Mouse (Mus musculus) neural tube, embryonic 15.5 days (tissue): ENCODE results near the gene Kcnip1. TPM values are rescaled to one million over a fixed set of nuclear protein-coding genes. Genes with fewer than 3 reads are reported as not detected.

Experiments
- ATAC-seq: fragments of 200-750 bp; cut with Nextera tagmentation; 2 replicates; pipeline ENCODE4 v1.8.0; 2017; ENCODE audit warnings: mild to moderate bottlenecking, moderate TSS enrichment, moderate library complexity; ENCODE audit not compliant: low FRiP score
- H3K27ac ChIP-seq: fragments of 300-500 bp; sonication (generic); replicated peaks from 2 replicates; pipeline ENCODE4 v1.5.1; 2015; ENCODE audit warnings: mild to moderate bottlenecking, inconsistent platforms
- H3K27me3 ChIP-seq: fragments of 300-500 bp; sonication (generic); replicated peaks from 2 replicates; pipeline ENCODE4 v1.6.1; 2015; ENCODE audit warnings: inconsistent platforms
- H3K36me3 ChIP-seq: fragments of 300-500 bp; sonication (generic); 2 replicates; pipeline ENCODE4 v1.6.1; 2015; ENCODE audit warnings: inconsistent platforms
- H3K4me1 ChIP-seq: fragments of 300-500 bp; sonication (generic); 2 replicates; pipeline ENCODE4 v1.6.1; 2015; ENCODE audit warnings: inconsistent platforms
- H3K4me2 ChIP-seq: fragments of 300-500 bp; sonication (generic); 2 replicates; pipeline ENCODE4 v1.6.1; 2015; ENCODE audit warnings: inconsistent platforms, mild to moderate bottlenecking, moderate library complexity
- H3K4me3 ChIP-seq: fragments of 300-500 bp; sonication (generic); replicated peaks from 2 replicates; pipeline ENCODE4 v1.5.1; 2015; ENCODE audit warnings: mild to moderate bottlenecking, inconsistent platforms
- H3K9ac ChIP-seq: fragments of 300-500 bp; sonication (generic); replicated peaks from 2 replicates; pipeline ENCODE4 v1.6.1; 2015; ENCODE audit warnings: mild to moderate bottlenecking, inconsistent platforms
- H3K9me3 ChIP-seq: fragments of 300-500 bp; sonication (generic); replicated peaks from 2 replicates; pipeline ENCODE4 v1.6.1; 2016; ENCODE audit warnings: inconsistent platforms
- WGBS: fragments of 180-500 bp; shearing (Covaris S2); methylation state at CpG from one replicate; pipeline ENCODE4 v1.1.7; 2015; ENCODE audit warnings: mixed read lengths; 5-methylcytosine and 5-hydroxymethylcytosine counted together
- polyA plus RNA-seq: library from polyadenylated mRNA; unstranded; fragments of >200 nt; fragmentation: Nextera tagmentation; extraction: Ambion mirVana; gene quantifications from 2 replicates; pipeline ENCODE4 v1.2.1, GENCODE M21; 2015

Kcnip1 gene
- polyA plus RNA-seq, 1 experiment from 2014 or later: 147 TPM

DNA sequence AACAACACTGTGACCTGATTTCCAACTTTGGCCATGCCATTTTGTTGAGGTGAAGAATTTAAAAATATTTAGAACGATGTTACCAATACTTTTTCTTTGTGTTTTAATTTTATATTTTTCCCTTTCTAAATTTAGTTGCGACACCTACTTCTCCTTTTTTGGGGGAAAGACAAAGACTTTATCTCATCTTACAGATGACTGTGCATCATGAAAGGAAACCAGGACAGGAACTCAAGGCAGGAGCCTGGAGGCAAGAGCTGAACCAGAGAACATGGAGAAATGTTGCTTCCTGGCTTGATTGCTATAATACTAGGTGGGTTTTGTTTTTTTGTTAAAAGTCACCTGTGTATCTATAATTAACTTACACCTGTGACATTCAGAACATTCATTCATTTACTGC lies 355.8 kb downstream of the Kcnip1 start:
- Histone ChIP-seq H3K27ac (no peak overlapping the region), H3K9ac (no peak overlapping the region), H3K4me3 (no peak overlapping the region), H3K27me3 (no peaks in the 10 kb centered on the region), H3K9me3 (no peaks in the 10 kb centered on the region), H3K4me2 (no peak overlapping the region), H3K36me3 (peaks cover 7% of the 10 kb centered on the region), H3K4me1 (no peaks in the 10 kb centered on the region)
- WGBS: 93% methylated on average over 2 of the region's 2 CpGs
- ATAC-seq: no peak

DNA sequence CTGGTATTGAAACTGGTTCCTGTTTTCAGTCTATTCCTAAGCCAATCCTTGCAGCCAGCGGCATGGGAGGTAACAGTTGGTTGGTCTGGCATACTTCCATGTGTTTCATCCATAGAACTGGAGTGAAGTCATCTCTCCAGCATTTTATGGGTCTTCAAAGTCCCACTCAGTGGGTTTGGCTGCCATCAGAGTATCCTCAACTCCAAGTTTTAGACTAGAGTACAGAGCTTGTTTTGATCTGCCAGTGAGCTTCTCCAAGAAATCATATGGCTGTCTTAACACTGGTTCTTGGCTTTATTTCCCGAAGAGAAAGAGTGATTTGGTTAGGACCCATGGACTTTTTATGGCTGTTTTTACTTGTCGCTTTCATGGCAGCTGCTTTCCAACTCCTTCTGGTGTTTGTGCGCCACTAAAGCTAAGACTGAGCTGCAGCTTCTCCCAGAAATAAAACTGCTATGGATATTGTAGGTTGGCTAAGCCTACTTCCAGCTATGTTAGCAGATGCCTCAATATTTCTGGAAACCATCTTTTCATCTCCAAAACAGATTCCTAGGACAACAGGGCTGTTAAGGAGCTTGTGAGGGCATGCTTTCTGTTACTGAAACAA lies 365.7 kb downstream of the Kcnip1 start:
- Histone ChIP-seq H3K9me3 (no peaks in the 10 kb centered on the region), H3K36me3 (no peaks in the 10 kb centered on the region; the same call in 1 of the 2 replicates), H3K27ac (no peak overlapping the region), H3K27me3 (no peaks in the 10 kb centered on the region), H3K9ac (no peak overlapping the region), H3K4me3 (no peak overlapping the region), H3K4me1 (no peaks in the 10 kb centered on the region), H3K4me2 (no peak overlapping the region)
- no peak for ATAC-seq
- WGBS: 87% methylated on average over 4 of the region's 4 CpGs

DNA sequence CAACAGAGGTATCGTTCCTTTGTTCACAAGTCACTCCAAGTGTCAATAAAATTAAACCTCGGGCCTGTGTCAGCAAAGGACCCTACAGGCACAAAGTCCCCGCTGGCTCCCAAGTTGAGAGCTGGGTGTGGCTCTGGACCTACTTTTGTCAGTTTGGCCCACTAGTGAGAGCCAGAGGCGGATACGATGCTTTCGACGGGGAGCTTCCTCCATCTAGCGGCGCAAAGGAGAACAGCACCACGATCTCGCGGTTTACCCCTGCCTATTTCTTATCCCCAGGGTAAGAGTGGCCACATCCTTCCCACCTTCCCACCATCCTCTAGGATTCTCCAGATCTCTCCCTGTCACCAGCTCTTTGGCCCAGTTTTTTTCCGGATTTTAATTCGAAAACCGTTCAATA lies 378.7 kb downstream of the Kcnip1 start:
- Histone ChIP-seq H3K9ac (no peak overlapping the region), H3K27me3 (peaks cover 8% of the 10 kb centered on the region; the same call in 1 of the 2 replicates), H3K4me1 (no peaks in the 10 kb centered on the region), H3K4me3 (no peak overlapping the region), H3K9me3 (no peaks in the 10 kb centered on the region), H3K4me2 (no peak overlapping the region), H3K27ac (no peak overlapping the region), H3K36me3 (no peaks in the 10 kb centered on the region)
- peak; percentile 70; the same call in 1 of the 2 replicates for ATAC-seq
- WGBS: 6% methylated on average over 15 of the region's 15 CpGs

DNA sequence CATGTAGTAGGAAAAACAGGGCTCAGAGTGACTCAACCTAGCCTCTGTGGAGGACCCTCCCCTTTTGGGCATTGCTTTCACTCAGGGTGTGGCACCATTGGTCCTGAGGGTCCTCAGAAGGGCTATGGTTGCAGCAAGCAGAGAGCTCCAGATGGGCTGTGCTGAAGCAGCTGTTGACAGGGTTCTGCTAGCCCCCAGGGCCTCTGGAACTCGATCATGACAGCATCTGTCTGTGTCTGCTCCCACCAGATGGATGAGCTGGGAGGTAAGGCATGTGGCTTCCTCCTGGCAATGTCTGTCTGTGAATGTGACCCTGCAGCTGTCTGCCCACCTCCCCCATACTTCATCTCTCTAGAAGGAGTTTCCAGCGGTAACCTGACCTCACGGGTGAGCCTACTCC lies 385.2 kb downstream of the Kcnip1 start:
- no peaks in the 10 kb centered on the region for H3K4me1 ChIP-seq
- no peaks in the 10 kb centered on the region; the same call in 1 of the 2 replicates for H3K27me3 ChIP-seq
- no peaks in the 10 kb centered on the region for H3K36me3 ChIP-seq
- WGBS: 44% methylated on average over 3 of the region's 3 CpGs
- H3K9me3 ChIP-seq: no peaks in the 10 kb centered on the region
- H3K27ac ChIP-seq: no peak overlapping the region
- no peak overlapping the region for H3K4me2 ChIP-seq
- no peak overlapping the region for H3K4me3 ChIP-seq
- ATAC-seq: no peak
- H3K9ac ChIP-seq: no peak overlapping the region

DNA sequence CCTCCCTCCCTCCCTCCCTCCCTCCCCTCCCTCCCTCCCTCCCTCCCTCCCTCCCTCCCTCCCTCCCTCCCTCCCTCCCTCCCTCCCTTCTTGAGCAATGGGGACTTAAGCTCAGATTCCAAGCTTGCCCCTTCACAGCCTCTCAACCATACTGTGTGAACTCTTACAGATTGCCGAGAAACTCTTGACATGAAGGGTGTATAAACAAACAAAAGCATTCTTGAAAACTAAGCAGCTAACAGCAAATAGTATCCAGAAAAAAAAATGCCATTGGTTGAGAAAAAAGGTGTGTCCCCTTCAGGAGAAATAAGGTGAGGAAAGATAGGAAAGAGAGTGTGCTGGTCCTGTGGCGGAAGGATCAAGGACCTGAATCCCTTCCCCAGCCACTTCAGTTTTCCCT lies 389.8 kb downstream of the Kcnip1 start:
- no peaks in the 10 kb centered on the region for H3K27me3 ChIP-seq
- no peak for ATAC-seq
- WGBS: 75% methylated on average over 2 of the region's 2 CpGs

DNA sequence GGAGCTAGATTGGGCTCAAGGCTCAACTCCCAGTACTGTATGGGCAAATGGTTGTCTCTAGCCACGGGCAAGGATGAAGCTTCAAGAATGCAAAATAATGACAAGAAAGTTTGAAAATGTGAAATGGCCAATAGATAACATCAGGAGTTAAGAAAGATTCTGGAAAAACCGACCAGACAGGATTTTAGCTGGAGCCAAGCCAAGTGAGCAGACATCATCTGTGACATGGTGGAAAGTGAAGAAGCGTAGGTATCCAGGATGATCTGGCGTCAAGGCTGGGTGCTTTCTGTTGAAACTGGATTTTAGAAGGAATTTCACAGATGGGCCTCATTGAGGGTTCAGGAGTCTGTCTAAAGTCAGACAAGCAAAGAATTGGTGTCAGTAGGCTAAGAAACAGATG lies 394.0 kb downstream of the Kcnip1 start, which contains the start of gene D130052B06Rik:
TSS of gene D130052B06Rik (plus strand) at position 317 of the 400 bp plus-strand sequence.
- no peaks in the 10 kb centered on the region for H3K36me3 ChIP-seq
- no peaks in the 10 kb centered on the region for H3K27me3 ChIP-seq
- ATAC-seq: no peak
- no peak within 1 kb of the TSS for H3K4me3 ChIP-seq
- no peaks in the 10 kb centered on the region for H3K9me3 ChIP-seq
- no peak within 1 kb of the TSS for H3K4me2 ChIP-seq
- H3K27ac ChIP-seq: no peak within 1 kb of the TSS
- no peak within 1 kb of the TSS for H3K9ac ChIP-seq
- H3K4me1 ChIP-seq: no peaks in the 10 kb centered on the region; the same call in 1 of the 2 replicates
- 83% methylated on average over 4 of the region's 4 CpGs for WGBS

More for the DNA sequence above, 389.8 kb downstream of the Kcnip1 start:
- no peak overlapping the region for H3K4me2 ChIP-seq
- H3K9ac ChIP-seq: no peak overlapping the region
- no peaks in the 10 kb centered on the region for H3K9me3 ChIP-seq
- no peak overlapping the region for H3K4me3 ChIP-seq
- no peak overlapping the region for H3K27ac ChIP-seq
- no peaks in the 10 kb centered on the region for H3K36me3 ChIP-seq
- H3K4me1 ChIP-seq: no peaks in the 10 kb centered on the region

DNA sequence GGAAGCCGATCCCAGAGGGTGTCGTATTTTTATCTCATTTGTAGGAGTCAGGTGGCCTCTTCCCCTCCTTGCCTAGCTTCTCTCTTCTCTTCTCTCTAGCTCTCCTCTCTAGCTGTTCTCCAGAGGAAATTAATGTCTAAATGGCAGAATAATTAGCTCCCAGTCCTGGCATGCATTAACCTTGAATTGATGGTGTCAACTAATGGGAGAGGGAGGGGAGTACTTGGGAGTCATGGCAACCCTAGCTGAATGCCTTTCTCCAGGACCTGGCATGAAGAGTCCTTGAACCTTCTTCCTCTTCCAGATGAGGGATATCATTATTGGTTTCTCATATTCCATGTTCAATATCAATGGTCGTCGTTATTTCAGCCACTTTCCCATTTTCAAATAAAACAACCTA lies 396.3 kb downstream of the Kcnip1 start:
- no peak overlapping the region for H3K9ac ChIP-seq
- WGBS: 69% methylated on average over 4 of the region's 4 CpGs
- no peaks in the 10 kb centered on the region for H3K36me3 ChIP-seq
- no peaks in the 10 kb centered on the region; the same call in 1 of the 2 replicates for H3K4me1 ChIP-seq
- no peaks in the 10 kb centered on the region for H3K27me3 ChIP-seq
- H3K9me3 ChIP-seq: no peaks in the 10 kb centered on the region
- H3K27ac ChIP-seq: no peak overlapping the region
- H3K4me3 ChIP-seq: no peak overlapping the region
- no peak for ATAC-seq
- no peak overlapping the region for H3K4me2 ChIP-seq

DNA sequence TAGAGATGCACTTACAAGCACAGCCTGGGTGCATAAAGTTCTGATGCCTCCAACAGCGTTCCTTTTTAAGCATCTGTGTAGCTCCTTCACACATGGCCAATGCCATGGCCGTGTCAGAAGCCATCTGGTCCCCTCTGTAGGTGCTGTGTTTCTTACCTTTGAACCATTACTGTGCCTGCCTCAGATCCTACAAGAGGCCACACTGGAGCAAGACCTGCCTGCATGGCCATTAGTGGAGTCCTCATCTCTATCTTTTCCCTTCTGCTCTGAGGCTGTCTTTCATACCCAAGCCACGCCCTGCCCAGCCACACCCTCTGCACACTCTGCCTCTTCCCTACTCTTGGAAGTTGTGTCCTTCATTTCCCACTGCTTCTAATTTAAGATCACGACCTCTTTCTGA lies 400.1 kb downstream of the Kcnip1 start:
- Histone ChIP-seq H3K9me3 (no peaks in the 10 kb centered on the region), H3K36me3 (no peaks in the 10 kb centered on the region), H3K9ac (no peak overlapping the region), H3K27me3 (no peaks in the 10 kb centered on the region), H3K4me1 (no peaks in the 10 kb centered on the region; the same call in 1 of the 2 replicates), H3K27ac (no peak overlapping the region), H3K4me3 (no peak overlapping the region), H3K4me2 (no peak overlapping the region)
- no peak for ATAC-seq
- WGBS: 87% methylated on average over 4 of the region's 4 CpGs

DNA sequence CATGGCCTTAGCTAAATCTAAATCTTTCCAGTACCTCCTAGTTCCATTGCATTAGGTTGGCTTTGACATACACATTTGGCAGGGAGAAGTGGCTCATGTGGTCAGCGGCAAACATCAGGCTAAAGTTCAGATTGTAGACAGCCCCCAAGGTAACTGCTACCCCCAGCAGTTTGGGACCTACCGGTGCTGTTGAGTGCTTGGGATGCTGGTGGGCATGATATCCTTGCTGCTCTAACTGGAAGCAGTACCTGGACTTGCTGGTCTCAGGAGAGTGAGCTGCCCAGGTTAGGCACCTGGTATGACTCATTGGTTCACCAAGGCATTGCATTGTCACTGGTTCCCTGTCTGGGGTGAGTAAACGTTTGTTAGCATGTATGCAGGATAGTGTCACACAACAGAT lies 402.2 kb downstream of the Kcnip1 start:
- Histone ChIP-seq H3K4me3 (no peak overlapping the region), H3K36me3 (no peaks in the 10 kb centered on the region), H3K4me2 (no peak overlapping the region), H3K27ac (no peak overlapping the region), H3K4me1 (no peaks in the 10 kb centered on the region), H3K9me3 (no peaks in the 10 kb centered on the region), H3K9ac (no peak overlapping the region), H3K27me3 (no peaks in the 10 kb centered on the region)
- 94% methylated on average over 3 of the region's 3 CpGs for WGBS
- no peak for ATAC-seq

DNA sequence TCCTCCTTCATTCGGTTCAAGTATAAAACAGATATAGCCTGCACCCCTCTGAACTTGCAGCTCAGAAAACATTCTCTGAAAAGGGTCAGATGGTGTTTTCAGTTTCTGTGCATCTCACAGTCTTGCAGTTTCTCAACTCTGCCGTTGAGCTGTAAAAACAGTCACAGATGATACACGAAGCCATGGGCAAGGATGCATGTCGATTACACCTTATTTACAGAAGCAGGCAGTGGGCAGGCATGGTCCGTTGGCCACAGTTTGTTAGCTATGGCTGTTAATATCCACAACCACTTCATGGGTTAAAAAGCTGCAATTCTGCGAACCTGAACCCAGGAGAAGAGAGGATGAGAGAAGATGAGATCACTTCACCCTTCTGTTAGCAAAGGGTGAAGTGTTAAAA lies 406.3 kb downstream of the Kcnip1 start:
- H3K36me3 ChIP-seq: no peaks in the 10 kb centered on the region
- no peak overlapping the region for H3K4me2 ChIP-seq
- ATAC-seq: no peak
- H3K4me1 ChIP-seq: no peaks in the 10 kb centered on the region
- WGBS: 85% methylated on average over 6 of the region's 6 CpGs
- no peak overlapping the region for H3K9ac ChIP-seq
- no peaks in the 10 kb centered on the region for H3K27me3 ChIP-seq
- no peaks in the 10 kb centered on the region for H3K9me3 ChIP-seq
- H3K4me3 ChIP-seq: no peak overlapping the region
- no peak overlapping the region for H3K27ac ChIP-seq

DNA sequence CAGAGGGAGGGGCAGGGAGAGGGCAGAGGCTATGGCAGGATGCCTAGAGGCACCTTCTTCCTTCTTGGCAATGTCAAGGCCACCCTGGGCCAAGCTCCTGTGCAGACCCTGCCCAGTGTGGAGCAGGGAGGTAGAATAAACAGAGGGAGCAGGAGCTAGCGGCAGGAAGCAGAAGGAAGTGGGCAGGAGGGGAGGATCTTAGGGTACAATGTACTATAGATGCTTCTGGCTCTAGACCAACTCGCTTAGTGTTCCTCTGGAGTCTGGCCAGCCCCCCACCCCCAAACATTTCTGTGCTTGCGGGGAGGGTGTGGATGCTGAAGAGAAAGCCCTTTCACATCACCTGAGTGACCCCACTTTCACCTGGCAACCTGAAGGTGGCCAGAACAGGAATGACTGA lies 413.3 kb downstream of the Kcnip1 start:
- H3K4me3 ChIP-seq: no peak overlapping the region
- H3K9ac ChIP-seq: no peak overlapping the region
- no peak for ATAC-seq
- H3K4me2 ChIP-seq: no peak overlapping the region
- no peak overlapping the region for H3K27ac ChIP-seq
- H3K9me3 ChIP-seq: no peaks in the 10 kb centered on the region
- WGBS: 72% methylated on average over 3 of the region's 3 CpGs
- no peaks in the 10 kb centered on the region for H3K4me1 ChIP-seq
- no peaks in the 10 kb centered on the region for H3K27me3 ChIP-seq
- no peaks in the 10 kb centered on the region for H3K36me3 ChIP-seq
